Comparison of ENCODE assay signal across 11 mouse cellular contexts in the genomic region with DNA sequence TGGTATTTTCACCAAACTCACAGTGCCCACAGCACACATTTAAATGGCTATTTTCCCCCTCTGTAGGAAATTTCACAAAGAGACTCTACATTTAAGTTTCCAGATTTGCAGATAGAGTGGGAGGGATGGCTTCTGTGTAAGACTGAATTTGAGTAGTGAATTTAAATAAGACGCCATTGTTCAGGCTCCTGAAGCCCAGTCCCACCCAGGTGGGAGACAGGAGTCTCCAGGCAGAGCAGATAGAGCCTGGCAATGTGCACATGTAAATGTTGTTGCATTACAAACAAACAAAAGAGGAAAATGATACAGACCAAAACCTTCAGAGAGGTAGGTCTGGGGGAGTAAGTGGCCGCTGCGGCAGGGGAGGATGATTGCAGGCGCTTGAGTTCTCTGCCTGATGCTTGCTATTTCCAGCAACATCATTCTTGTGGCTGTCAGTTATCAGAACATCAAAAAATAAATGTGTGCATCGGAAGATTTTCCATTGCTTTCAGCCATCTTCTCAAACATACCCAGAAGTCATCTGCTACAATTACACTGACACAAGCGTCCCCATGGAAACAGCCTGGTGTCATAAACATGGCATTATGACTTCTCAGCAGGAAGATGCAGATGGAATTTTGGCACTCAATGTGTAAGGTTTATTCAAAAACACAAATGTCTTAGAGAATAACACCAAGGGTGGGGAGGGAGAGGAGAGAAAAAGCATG.
A peak's percentile ranks its signal among the peaks of the same experiment; 100 is the strongest.
DNase-seq lines count a peak whose midpoint lies in the region; ATAC-seq lines count a peak whose summit lies in the region.
"Had no signal": no experiment of that assay in that cellular context is flagged by ENCODE, and none has a peak within 500 bp of the region (broad histone marks: within the 10 kb centered on the region; RNA-seq: fewer than 3 reads in every experiment).

No protein-coding gene starts in this region.

- no peaks in the 10 kb centered on the region for H3K9me3 ChIP-seq in midbrain, embryonic 15.5 days
- no peaks in the 10 kb centered on the region for H3K9me3 ChIP-seq in midbrain, embryonic 13.5 days
- no peaks in the 10 kb centered on the region for H3K9me3 ChIP-seq in intestine, embryonic 15.5 days

- H3K4me1 ChIP-seq in midbrain, embryonic 15.5 days, result no peaks in the 10 kb centered on the region
- 0 out of 2 replicates have a peak, but pooled peaks cover 5% of the 10 kb centered on the region for H3K4me1 ChIP-seq in midbrain, embryonic 13.5 days (replicated peaks)
- no peaks in the 10 kb centered on the region for H3K4me1 ChIP-seq in intestine, embryonic 15.5 days (replicated peaks)

- no peak overlapping the region for H3K4me2 ChIP-seq in midbrain, embryonic 15.5 days
- H3K4me2 ChIP-seq in midbrain, embryonic 13.5 days (replicated peaks), result no peak overlapping the region
- no peak overlapping the region for H3K4me2 ChIP-seq in intestine, embryonic 15.5 days (replicated peaks)

- no peaks in the 10 kb centered on the region for H3K36me3 ChIP-seq in midbrain, embryonic 15.5 days (replicated peaks)
- H3K36me3 ChIP-seq in midbrain, embryonic 13.5 days, result no peaks in the 10 kb centered on the region
- no peaks in the 10 kb centered on the region for H3K36me3 ChIP-seq in intestine, embryonic 15.5 days

- no peaks in the 10 kb centered on the region for H3K27me3 ChIP-seq in midbrain, embryonic 15.5 days (replicated peaks)
- H3K27me3 ChIP-seq in midbrain, embryonic 13.5 days, result no peaks in the 10 kb centered on the region
- no peaks in the 10 kb centered on the region for H3K27me3 ChIP-seq in intestine, embryonic 15.5 days (replicated peaks)

- peak; percentile 23 for DNase-seq in frontal cortex, postnatal 14 days (ENCODE audit: low spot score in 2 of 2)
- DNase-seq in left cerebral cortex, adult 8-10 months (ENCODE audit: low spot score in 2 of 2), result peak; percentile 21 to 67
- DNase-seq in right cerebral cortex, postnatal 36 days (ENCODE audit: low spot score in 2 of 2), result peak; percentile 24 to 58
- no peak for DNase-seq in cerebellum, adult 18-20 months
- no peak for DNase-seq in urinary bladder, postnatal 4 days (ENCODE audit: low spot score in 2 of 2)
- DNase-seq: kidney, postnatal 4 days had no signal

- peak overlapping the region; percentile 12; the same call in 1 of the 2 replicates for H3K27ac ChIP-seq in midbrain, embryonic 15.5 days
- H3K27ac ChIP-seq in midbrain, embryonic 13.5 days, result no peak overlapping the region
- no peak overlapping the region for H3K27ac ChIP-seq in intestine, embryonic 15.5 days
- H3K27ac ChIP-seq: liver, embryonic 14.5 days had no signal

- ATAC-seq in midbrain, embryonic 15.5 days (replicated peaks), result no peak
- no peak for ATAC-seq in midbrain, embryonic 13.5 days
- ATAC-seq in intestine, embryonic 15.5 days, result no peak
- ATAC-seq: CD4-positive, CD25-positive, alpha-beta regulatory T cell, adult 4 months had no signal

- WGBS in midbrain, embryonic 15.5 days, result 72% methylated on average over 6 of the region's 6 CpGs
- WGBS in midbrain, embryonic 13.5 days, result 82% methylated on average over 6 of the region's 6 CpGs
- 94% methylated on average over 6 of the region's 6 CpGs for WGBS in intestine, embryonic 15.5 days

- no peak overlapping the region for H3K9ac ChIP-seq in midbrain, embryonic 15.5 days
- no peak overlapping the region for H3K9ac ChIP-seq in midbrain, embryonic 13.5 days (replicated peaks)
- no peak overlapping the region for H3K9ac ChIP-seq in intestine, embryonic 15.5 days
- H3K9ac ChIP-seq: liver, embryonic 14.5 days had no signal

- H3K4me3 ChIP-seq in midbrain, embryonic 15.5 days, result no peak overlapping the region
- no peak overlapping the region for H3K4me3 ChIP-seq in midbrain, embryonic 13.5 days (replicated peaks)
- no peak overlapping the region for H3K4me3 ChIP-seq in intestine, embryonic 15.5 days (replicated peaks)

Comparison
In these comparisons a context has a peak if more than half of its experiments do, and no peak if none do; other contexts are left out.
1. DNase-seq: peak in frontal cortex, postnatal 14 days (2 of 2), left cerebral cortex, adult 8-10 months (2 of 2) and right cerebral cortex, postnatal 36 days (2 of 2); none in cerebellum, adult 18-20 months (0 of 2) and urinary bladder, postnatal 4 days (0 of 2).